Mouse (Mus musculus) hindbrain, postnatal 0 days (tissue): Measurements from ENCODE around the gene Nek9. TPM values are rescaled to one million over a fixed set of nuclear protein-coding genes. Genes with fewer than 3 reads are reported as not detected.

Experiments
- ATAC-seq: fragments of 200-750 bp; cut with Nextera tagmentation; 2 replicates; pipeline ENCODE4 v1.8.0; 2017; ENCODE audit warnings: mild to moderate bottlenecking, moderate TSS enrichment, moderate library complexity
- DNase-seq: peaks from one replicate; pipeline ENCODE4 v3.0.0-alpha.2; 2015; ENCODE audit warnings: low spot score
- H3K27ac ChIP-seq: fragments of 300-500 bp; sonication (generic); 2 replicates; pipeline ENCODE4 v1.5.1; 2014; ENCODE audit warnings: mild to moderate bottlenecking
- H3K27me3 ChIP-seq: fragments of 300-500 bp; sonication (generic); 2 replicates; pipeline ENCODE4 v1.6.1; 2014; ENCODE audit warnings: low read length, mixed read lengths; ENCODE audit not compliant: insufficient read depth
- H3K36me3 ChIP-seq: fragments of 300-500 bp; sonication (generic); 2 replicates; pipeline ENCODE4 v1.6.1; 2014; ENCODE audit warnings: low read length, mixed read lengths; ENCODE audit not compliant: insufficient read depth
- H3K4me1 ChIP-seq: fragments of 300-500 bp; sonication (generic); 2 replicates; pipeline ENCODE4 v1.6.1; 2014; ENCODE audit warnings: antibody characterized with exemption, low read length, mixed read lengths; ENCODE audit not compliant: insufficient read depth
- H3K4me2 ChIP-seq: fragments of 300-500 bp; sonication (generic); 2 replicates; pipeline ENCODE4 v1.6.1; 2014; ENCODE audit warnings: low read depth, mild to moderate bottlenecking, low read length, moderate library complexity, mixed read lengths
- H3K4me3 ChIP-seq: fragments of 300-500 bp; sonication (generic); 2 replicates; pipeline ENCODE4 v1.5.1; 2014; ENCODE audit warnings: low read length
- H3K9ac ChIP-seq: fragments of 300-500 bp; sonication (generic); replicated peaks from 2 replicates; pipeline ENCODE4 v1.6.1; 2014; ENCODE audit warnings: mild to moderate bottlenecking, low read length, moderate library complexity, mixed read lengths
- H3K9me3 ChIP-seq: fragments of 300-500 bp; sonication (generic); 2 replicates; pipeline ENCODE4 v1.6.1; 2016; ENCODE audit warnings: low read length, mixed read lengths
- CTCF ChIP-seq: IDR thresholded peaks from 2 replicates; pipeline ENCODE4 v1.5.1; 2016; ENCODE audit warnings: antibody characterized with exemption, control low read depth, low read depth
- WGBS: fragments of 180-500 bp; shearing (Covaris S2); extraction: QIAGEN DNeasy Blood & Tissue Kit; methylation state at CpG from one replicate; pipeline ENCODE4 v1.1.7; 2014; 5-methylcytosine and 5-hydroxymethylcytosine counted together
- polyA plus RNA-seq: library from polyadenylated mRNA; unstranded; fragments of >200 nt; fragmentation: Nextera tagmentation; extraction: Ambion mirVana; gene quantifications from 2 replicates; pipeline ENCODE4 v1.2.1, GENCODE M21; 2015
- total RNA-seq: library from RNA; depleted of rRNA; stranded (reverse); fragments of >200 nt; gene quantifications from 2 replicates; pipeline ENCODE4 v1.2.3, GENCODE M21; 2014; rRNA removed

Gene Nek9
- total RNA-seq (20.5 and 21.5 TPM in 2 replicates), polyA plus RNA-seq (8.9 and 10.5 TPM in 2 replicates)

DNA sequence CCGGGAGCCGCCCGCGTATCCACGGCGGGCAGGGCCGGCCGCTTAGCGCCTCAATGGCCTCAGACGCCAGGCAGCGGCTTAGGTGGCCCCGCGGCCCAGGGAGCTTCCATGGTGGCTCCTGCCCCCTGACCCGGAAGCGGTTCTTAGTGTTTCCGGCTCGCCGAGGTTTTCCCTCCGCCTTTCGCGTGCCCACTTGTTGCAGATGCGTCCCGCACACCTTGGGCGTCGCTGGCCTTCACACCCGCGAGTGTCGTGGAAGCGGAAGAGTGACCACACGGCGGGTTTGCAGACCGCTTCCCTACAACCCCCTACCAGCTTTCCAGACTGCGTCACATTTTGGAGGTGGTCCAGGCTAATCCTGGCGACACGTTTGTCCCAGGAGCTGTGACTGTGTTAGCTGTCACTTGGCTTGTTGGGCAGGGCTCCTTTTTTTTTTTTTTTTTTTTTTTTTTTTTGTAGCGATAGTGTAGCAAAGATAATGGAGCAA lies at the start of gene Nek9:
TSS of gene Nek9 (minus strand) at position 120 of the 487 bp plus-strand sequence.
- WGBS, result under 1% methylated on average over 33 of the region's 36 CpGs
- Histone ChIP-seq H3K4me2 (peak within 1 kb of the TSS; percentile 69), H3K36me3 (peaks cover 3% of the 10 kb centered on the region), H3K9ac (peak within 1 kb of the TSS; percentile 97), H3K27me3 (no peaks in the 10 kb centered on the region), H3K4me1 (0 out of 2 replicates have a peak, but pooled peaks cover 7% of the 10 kb centered on the region), H3K4me3 (peak within 1 kb of the TSS; percentile 97), H3K27ac (peak within 1 kb of the TSS; percentile 87), H3K9me3 (no peaks in the 10 kb centered on the region)
- no peak for TF ChIP-seq CTCF
- DNase-seq, result peak; percentile 98
- peak; percentile 91 for ATAC-seq

DNA sequence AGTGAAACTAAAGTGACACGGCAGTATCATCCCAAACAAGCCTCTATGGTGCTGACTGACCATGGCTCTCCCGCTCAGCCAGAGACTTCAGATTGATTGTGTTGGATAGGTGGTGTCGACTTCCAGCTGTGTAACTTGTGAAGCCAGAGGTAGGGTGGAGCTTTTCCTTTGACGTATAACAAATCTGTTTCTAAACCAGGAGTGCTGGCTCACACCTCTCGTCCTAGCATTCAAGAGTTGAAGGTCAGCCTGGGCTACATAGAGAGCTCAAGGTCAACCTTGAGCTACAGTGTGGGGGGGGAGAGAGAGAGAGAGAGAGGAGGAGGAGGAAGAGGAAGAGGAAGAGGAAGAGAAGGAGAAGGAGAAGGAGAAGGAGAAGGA lies 46.8 kb upstream of the Nek9 start:
- ATAC-seq (no peak), DNase-seq (no peak)
- Histone ChIP-seq H3K27ac (no peak overlapping the region), H3K4me2 (no peak overlapping the region), H3K4me1 (no peaks in the 10 kb centered on the region), H3K36me3 (no peaks in the 10 kb centered on the region), H3K27me3 (no peaks in the 10 kb centered on the region), H3K9ac (no peak overlapping the region), H3K4me3 (no peak overlapping the region), H3K9me3 (no peaks in the 10 kb centered on the region)
- no peak for TF ChIP-seq CTCF
- WGBS, result 59% methylated on average over 5 of the region's 5 CpGs

DNA sequence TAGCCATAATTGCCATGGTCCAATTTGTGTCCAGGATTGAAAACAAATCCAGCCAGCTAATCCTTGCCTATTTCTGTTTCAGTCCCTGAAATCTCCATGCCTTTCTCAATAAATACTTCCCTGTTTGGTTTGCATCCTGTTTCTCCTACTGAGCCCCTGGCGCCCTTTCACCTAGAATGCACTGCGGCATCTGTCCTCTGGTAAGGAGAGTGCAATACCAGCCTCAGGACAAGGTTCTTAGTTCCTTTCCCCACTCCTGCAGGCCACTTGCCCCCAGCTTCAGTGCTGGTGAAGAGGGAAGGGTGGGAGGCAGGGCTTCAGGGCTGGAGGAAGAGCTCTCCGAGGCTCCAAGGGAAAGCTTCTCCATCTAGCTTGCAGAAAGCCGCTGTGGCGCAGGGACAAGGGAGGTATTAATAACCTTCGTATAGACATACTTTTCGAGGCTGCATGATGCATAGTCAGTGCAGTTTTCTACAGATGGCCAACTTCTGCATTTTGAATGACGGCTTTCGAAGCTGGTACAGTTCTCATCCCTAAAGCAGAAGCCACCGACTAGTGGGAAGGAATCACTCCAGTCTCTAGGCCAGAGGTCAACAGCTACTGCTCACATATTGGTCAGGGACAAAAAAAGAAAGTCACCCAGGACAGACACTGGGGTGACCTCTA lies 46.3 kb upstream of the Nek9 start:
- 72% methylated on average over 10 of the region's 10 CpGs for WGBS
- ATAC-seq (no peak), DNase-seq (no peak)
- H3K27ac ChIP-seq, result no peak overlapping the region
- H3K36me3 ChIP-seq, result no peaks in the 10 kb centered on the region
- no peaks in the 10 kb centered on the region for H3K27me3 ChIP-seq
- no peak for TF ChIP-seq CTCF
- no peak overlapping the region for H3K4me3 ChIP-seq
- no peak overlapping the region for H3K4me2 ChIP-seq
- no peak overlapping the region for H3K9ac ChIP-seq
- no peaks in the 10 kb centered on the region for H3K9me3 ChIP-seq
- H3K4me1 ChIP-seq, result no peaks in the 10 kb centered on the region

DNA sequence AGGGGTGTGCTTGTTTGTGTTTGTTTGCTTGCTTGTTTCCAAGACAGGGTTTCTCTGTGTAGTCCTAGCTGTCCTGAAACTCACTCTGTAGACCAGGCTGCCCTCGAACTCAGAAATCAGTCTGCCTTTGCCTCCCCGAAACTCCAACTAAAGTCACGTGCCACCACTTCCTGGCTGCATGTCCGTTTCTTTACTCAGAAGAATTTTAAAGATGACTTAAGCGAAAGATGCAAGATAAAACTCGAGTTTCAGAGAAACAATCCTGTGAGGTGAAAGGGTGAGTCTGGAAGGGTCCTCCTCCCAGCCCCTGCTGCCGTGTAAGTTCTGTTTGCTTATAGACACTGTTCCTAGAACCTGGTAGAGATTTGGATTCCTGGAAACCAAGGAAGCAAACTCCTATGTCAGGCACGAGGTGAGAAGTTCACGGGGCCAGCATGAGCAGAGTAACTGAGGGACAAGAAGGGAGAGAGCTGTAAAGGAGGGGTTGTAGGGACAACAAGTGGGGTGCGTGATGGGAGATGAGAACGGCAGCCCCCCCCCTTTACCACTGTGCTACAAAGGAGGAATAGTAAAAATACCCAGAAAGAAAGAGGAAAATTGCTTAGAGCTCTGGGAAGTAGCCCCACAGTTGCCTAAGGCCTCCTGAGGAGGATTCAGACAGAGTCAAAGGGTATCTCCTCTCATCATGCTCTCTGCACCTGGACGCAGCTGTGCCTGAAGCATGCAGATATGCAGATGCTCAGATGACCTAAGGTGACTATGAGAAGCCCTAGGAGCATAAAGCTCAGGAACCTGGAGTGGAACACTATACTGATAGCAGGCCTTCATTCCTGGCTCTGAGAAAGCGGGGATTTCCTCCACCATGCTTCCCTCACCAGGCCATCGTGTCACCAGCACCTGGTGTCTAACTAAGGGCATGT lies 43.9 kb upstream of the Nek9 start:
- Histone ChIP-seq H3K9ac (no peak overlapping the region), H3K9me3 (no peaks in the 10 kb centered on the region), H3K4me2 (no peak overlapping the region), H3K4me1 (no peaks in the 10 kb centered on the region), H3K27me3 (no peaks in the 10 kb centered on the region), H3K4me3 (no peak overlapping the region), H3K36me3 (no peaks in the 10 kb centered on the region), H3K27ac (no peak overlapping the region)
- ATAC-seq, result no peak
- no peak for TF ChIP-seq CTCF
- no peak for DNase-seq
- 81% methylated on average over 14 of the region's 14 CpGs for WGBS

DNA sequence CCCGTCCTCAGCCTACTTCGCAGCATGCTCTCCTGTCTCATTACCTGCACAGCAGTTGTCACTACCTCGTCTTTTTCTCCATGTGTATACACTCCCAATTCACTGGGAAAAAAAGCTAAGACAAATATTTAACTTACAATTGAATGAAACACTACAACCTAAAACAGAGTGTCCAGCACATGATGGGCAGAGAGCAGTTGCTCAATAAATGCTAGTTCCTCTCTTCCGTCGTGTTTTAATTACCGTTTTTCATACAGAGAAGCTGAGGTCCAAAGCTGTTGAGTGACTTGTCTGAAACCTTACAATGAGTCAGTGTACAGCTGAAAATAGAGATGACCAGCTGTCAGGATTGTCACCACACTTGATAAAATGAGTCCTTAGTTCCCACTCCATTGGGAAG lies 42.4 kb upstream of the Nek9 start:
- WGBS, result 89% methylated on average over 6 of the region's 6 CpGs
- ATAC-seq (no peak), DNase-seq (no peak)
- H3K9me3 ChIP-seq, result no peaks in the 10 kb centered on the region
- H3K27ac ChIP-seq, result no peak overlapping the region
- no peaks in the 10 kb centered on the region for H3K36me3 ChIP-seq
- H3K4me2 ChIP-seq, result no peak overlapping the region
- no peak overlapping the region for H3K4me3 ChIP-seq
- H3K4me1 ChIP-seq, result no peaks in the 10 kb centered on the region
- no peak overlapping the region for H3K9ac ChIP-seq
- no peaks in the 10 kb centered on the region for H3K27me3 ChIP-seq
- TF ChIP-seq CTCF, result no peak

DNA sequence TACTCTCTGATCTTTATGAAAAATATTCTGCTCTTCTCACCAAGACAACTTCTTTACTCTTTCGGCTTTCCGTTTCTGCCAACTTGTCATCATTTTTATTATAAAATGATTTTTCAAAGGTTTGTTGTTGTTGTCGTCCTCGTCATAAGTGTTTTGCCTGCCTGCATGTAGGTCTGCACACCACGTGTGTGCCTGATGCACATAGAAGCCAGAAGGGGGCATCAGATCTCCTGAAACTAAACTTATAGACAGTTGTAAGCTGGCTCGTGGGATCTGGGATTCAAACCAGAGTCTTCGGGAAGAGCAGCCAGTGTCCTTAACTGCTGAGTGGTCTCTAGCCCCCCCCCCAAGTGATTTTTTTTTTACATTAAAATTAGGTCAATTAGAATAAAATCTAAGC lies 41.8 kb upstream of the Nek9 start:
- H3K9me3 ChIP-seq, result no peaks in the 10 kb centered on the region
- no peak overlapping the region for H3K9ac ChIP-seq
- H3K36me3 ChIP-seq, result no peaks in the 10 kb centered on the region
- DNase-seq, result no peak
- H3K27me3 ChIP-seq, result no peaks in the 10 kb centered on the region
- no peak overlapping the region for H3K4me3 ChIP-seq
- peak; percentile 22; the same call in 1 of the 2 replicates for TF ChIP-seq CTCF
- no peak overlapping the region for H3K27ac ChIP-seq
- ATAC-seq, result no peak
- H3K4me1 ChIP-seq, result no peaks in the 10 kb centered on the region
- no peak overlapping the region for H3K4me2 ChIP-seq
- whole genome bisulfite sequencing, result 70% methylated on average over 7 of the region's 7 CpGs
